In genomic region chr8:87708127-87708637, GRCm38 (mm10) we compare ENCODE assay signal across 7 mouse cellular contexts.
DNase-seq lines count a peak whose midpoint lies in the region; ATAC-seq and TF ChIP-seq lines count a peak whose summit lies in the region.

No protein-coding gene starts in this region.

- no peaks in the 10 kb centered on the region for H3K27me3 ChIP-seq in hindbrain, embryonic 14.5 days (ENCODE audit: control insufficient read depth, insufficient read depth, low read length)
- H3K27me3 ChIP-seq in midbrain, postnatal 0 days (ENCODE audit: insufficient read depth, low read length): no peaks in the 10 kb centered on the region

- H3K9me3 ChIP-seq in hindbrain, embryonic 14.5 days (ENCODE audit: control insufficient read depth, low read length): no peaks in the 10 kb centered on the region
- H3K9me3 ChIP-seq in midbrain, postnatal 0 days (ENCODE audit: low read length): no peaks in the 10 kb centered on the region

- peak overlapping the region; percentile 12; the same call in 1 of the 2 replicates for H3K27ac ChIP-seq in bone marrow, adult 2 months (ENCODE audit: control insufficient read depth, insufficient read depth, low read depth, low read length, poor library complexity)
- H3K27ac ChIP-seq in hindbrain, embryonic 14.5 days: peak overlapping the region; percentile 85
- no peak overlapping the region; the same call in 1 of the 2 replicates for H3K27ac ChIP-seq in midbrain, postnatal 0 days (ENCODE audit: low read depth, low read length)

- no peak for TF ChIP-seq POLR2A in bone marrow, adult 2 months (IDR thresholded peaks at IDR 0.05; ENCODE audit: borderline replicate concordance, control insufficient read depth, low read depth, low read length)

- peak overlapping the region; percentile 37; the same call in 1 of the 2 replicates for H3K9ac ChIP-seq in hindbrain, embryonic 14.5 days
- 0 out of 2 replicates have a peak overlapping the region, but pooled peaks have one; percentile 5 for H3K9ac ChIP-seq in midbrain, postnatal 0 days (replicated peaks; ENCODE audit: low read length, poor library complexity, severe bottlenecking)

- H3K4me2 ChIP-seq in hindbrain, embryonic 14.5 days (replicated peaks): peak overlapping the region; percentile 26
- peak overlapping the region; percentile 19; the same call in 1 of the 2 replicates for H3K4me2 ChIP-seq in midbrain, postnatal 0 days (ENCODE audit: low read depth, low read length, poor library complexity, severe bottlenecking)

- WGBS in bone marrow, adult 2 months: under 1% methylated on average over 10 of the region's 11 CpGs
- 7% methylated on average over 11 of the region's 11 CpGs for WGBS in hindbrain, embryonic 14.5 days
- 15% methylated on average over 10 of the region's 11 CpGs for WGBS in midbrain, postnatal 0 days

- ATAC-seq in hindbrain, embryonic 14.5 days (ENCODE audit: low FRiP score): no peak
- ATAC-seq in midbrain, postnatal 0 days (ENCODE audit: low FRiP score): no peak

- H3K4me3 ChIP-seq in bone marrow, adult 2 months (replicated peaks; ENCODE audit: control insufficient read depth, low read depth, low read length): no peak overlapping the region
- H3K4me3 ChIP-seq in hindbrain, embryonic 14.5 days (replicated peaks; ENCODE audit: low read length): no peak overlapping the region
- H3K4me3 ChIP-seq in midbrain, postnatal 0 days (ENCODE audit: low read depth, low read length): no peak overlapping the region

- DNase-seq in A20 (ENCODE audit: low read depth, low spot score): peak; percentile 95
- no peak for DNase-seq in hindbrain, embryonic 14.5 days (ENCODE audit: low spot score)
- DNase-seq in midbrain, postnatal 0 days (ENCODE audit: low spot score): peak; percentile 46
- no peak for DNase-seq in gastrocnemius, postnatal 10 days
- DNase-seq in left cerebral cortex, adult 8-10 months (ENCODE audit: low spot score in 2 of 2): no peak
- DNase-seq in left cerebral cortex, postnatal 14 days (ENCODE audit: low spot score in 2 of 2): no peak

- no peaks in the 10 kb centered on the region for H3K4me1 ChIP-seq in bone marrow, adult 2 months (ENCODE audit: control insufficient read depth, insufficient read depth, low read length)
- peaks cover 52% of the 10 kb centered on the region for H3K4me1 ChIP-seq in hindbrain, embryonic 14.5 days (replicated peaks; ENCODE audit: control insufficient read depth, insufficient read depth, low read length)
- peaks cover 11% of the 10 kb centered on the region; the same call in 1 of the 2 replicates for H3K4me1 ChIP-seq in midbrain, postnatal 0 days (ENCODE audit: insufficient read depth, low read length)

- no peaks in the 10 kb centered on the region for H3K36me3 ChIP-seq in hindbrain, embryonic 14.5 days (replicated peaks; ENCODE audit: control insufficient read depth, insufficient read depth)
- no peaks in the 10 kb centered on the region for H3K36me3 ChIP-seq in midbrain, postnatal 0 days (ENCODE audit: insufficient read depth, low read length)

- intact Hi-C loops in left cerebral cortex, postnatal 14 days (cut with DNase I): no loop called here

- TF ChIP-seq CTCF in bone marrow, adult 2 months (IDR thresholded peaks at IDR 0.05; ENCODE audit: control insufficient read depth, insufficient read depth, low read length): no peak
- no peak for TF ChIP-seq CTCF in midbrain, postnatal 0 days (IDR thresholded peaks at IDR 0.05)

Comparison
In these comparisons a context has a peak if more than half of its experiments do, and no peak if none do; other contexts are left out.
1. DNase-seq: peak in A20 (single experiment) and midbrain, postnatal 0 days (single experiment); none in hindbrain, embryonic 14.5 days (single experiment), gastrocnemius, postnatal 10 days (single experiment), left cerebral cortex, adult 8-10 months (0 of 2) and left cerebral cortex, postnatal 14 days (0 of 2).